Mouse (Mus musculus) CH12.LX (cell line): ENCODE measurements around the gene Slc34a1.

Experiments
- CHD1 ChIP-seq: IDR thresholded peaks from 2 replicates; pipeline ENCODE4 v1.6.1; 2012; ENCODE audit warnings: low read depth, low read length, improper control_type of control experiment, inconsistent platforms
- CTCF ChIP-seq, 2 experiments: IDR thresholded peaks in 1 of 2; conservative IDR thresholded peaks in 1 of 2; 2 replicates each; pipeline ENCODE4 v1.5.1; 2011 to 2012; ENCODE audit warnings: low read depth in 2 of 2, low read length in 2 of 2, improper control_type of control experiment in 1 of 2, inconsistent platforms in 1 of 2, mild to moderate bottlenecking in 1 of 2, moderate library complexity in 1 of 2
- EP300 ChIP-seq: IDR thresholded peaks from 2 replicates; pipeline ENCODE4 v1.6.1; 2011; ENCODE audit warnings: low read length, improper control_type of control experiment
- IRF4 ChIP-seq: IDR thresholded peaks from 2 replicates; pipeline ENCODE4 v1.6.1; 2014; ENCODE audit warnings: low read depth, mild to moderate bottlenecking, inconsistent platforms, low read length, improper control_type of control experiment
- JUND ChIP-seq: conservative IDR thresholded peaks from 2 replicates; pipeline ENCODE4 v1.6.1; 2011; ENCODE audit warnings: low read depth, low read length, improper control_type of control experiment
- POLR2A ChIP-seq: IDR thresholded peaks from 2 replicates; pipeline ENCODE4 v1.6.1; 2011; ENCODE audit warnings: low read depth, mild to moderate bottlenecking, improper control_type of control experiment, low read length
- TBP ChIP-seq: conservative IDR thresholded peaks from 2 replicates; pipeline ENCODE4 v1.6.1; 2011; ENCODE audit warnings: low read depth, low read length, improper control_type of control experiment
- TCF12 ChIP-seq: IDR thresholded peaks from 2 replicates; pipeline ENCODE4 v1.6.1; 2014; ENCODE audit warnings: low read depth, mild to moderate bottlenecking, inconsistent platforms, low read length, improper control_type of control experiment
- USF2 ChIP-seq: conservative IDR thresholded peaks from 2 replicates; pipeline ENCODE4 v1.6.1; 2011; ENCODE audit warnings: low read depth, low read length, improper control_type of control experiment
- ZMIZ1 ChIP-seq: IDR thresholded peaks from 2 replicates; pipeline ENCODE4 v1.6.1; 2012; ENCODE audit warnings: low read depth, mild to moderate bottlenecking, inconsistent platforms, low read length, improper control_type of control experiment

DNA sequence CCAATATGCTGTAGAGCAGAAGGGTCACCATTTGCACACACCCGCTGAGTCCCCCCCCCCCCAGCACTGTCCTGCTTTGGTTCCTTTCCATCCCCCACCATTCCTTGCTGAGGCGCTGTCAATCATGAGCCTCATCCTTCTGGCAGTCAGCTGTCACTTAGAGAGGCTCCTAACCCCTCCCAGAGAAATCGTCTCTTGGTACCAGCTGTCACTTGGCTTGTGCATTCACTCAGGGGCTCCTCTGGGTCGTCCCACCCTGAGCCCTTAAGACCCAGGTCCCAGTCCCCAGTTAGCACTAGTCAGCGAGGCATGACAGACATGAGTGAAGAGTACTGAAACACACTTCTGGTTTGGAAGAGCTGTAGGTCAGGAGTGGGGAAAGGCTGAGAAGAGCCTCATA is 26.2 kb upstream of the Slc34a1 start:
- TF ChIP-seq JUND (no peak), USF2 (no peak), IRF4 (no peak), POLR2A (no peak), ZMIZ1 (no peak), CHD1 (no peak), TCF12 (no peak), EP300 (no peak), CTCF (conservative IDR thresholded peaks at IDR 0.05 in 1 of 2, IDR thresholded peaks at IDR 0.05 in 1 of 2; ENCODE audit: low read depth in 2 of 2, low read length in 2 of 2) (no peak), TBP (no peak)
